Mouse (Mus musculus) 3134 (cell line): Measurements from ENCODE around the gene Doc2a.
A peak's percentile ranks its signal among the peaks of the same experiment; 100 is the strongest.

ENCODE experiments used
- DNase-seq: peaks from one replicate; pipeline ENCODE4 v3.0.0-alpha.2; 2011; ENCODE audit warnings: low spot score; ENCODE audit not compliant: insufficient read length; ENCODE audit errors: extremely low read depth

Doc2a gene

GRCm38 (mm10) chr7:126847116-126847420 lies at the start of gene Doc2a:
Doc2a (plus strand) TSS chr7:126847416.
- DNase-seq, result no peak

- no peak for DNase-seq
These were observed 48.8 kb upstream of the Doc2a start for GRCm38 (mm10) chr7:126798127-126799049.

- peak; percentile 94 for DNase-seq
These were observed 48.2 kb upstream of the Doc2a start for GRCm38 (mm10) chr7:126799050-126799467.

- DNase-seq, result peak; percentile 89
These were observed 47.5 kb upstream of the Doc2a start for GRCm38 (mm10) chr7:126799468-126800268.

DNA sequence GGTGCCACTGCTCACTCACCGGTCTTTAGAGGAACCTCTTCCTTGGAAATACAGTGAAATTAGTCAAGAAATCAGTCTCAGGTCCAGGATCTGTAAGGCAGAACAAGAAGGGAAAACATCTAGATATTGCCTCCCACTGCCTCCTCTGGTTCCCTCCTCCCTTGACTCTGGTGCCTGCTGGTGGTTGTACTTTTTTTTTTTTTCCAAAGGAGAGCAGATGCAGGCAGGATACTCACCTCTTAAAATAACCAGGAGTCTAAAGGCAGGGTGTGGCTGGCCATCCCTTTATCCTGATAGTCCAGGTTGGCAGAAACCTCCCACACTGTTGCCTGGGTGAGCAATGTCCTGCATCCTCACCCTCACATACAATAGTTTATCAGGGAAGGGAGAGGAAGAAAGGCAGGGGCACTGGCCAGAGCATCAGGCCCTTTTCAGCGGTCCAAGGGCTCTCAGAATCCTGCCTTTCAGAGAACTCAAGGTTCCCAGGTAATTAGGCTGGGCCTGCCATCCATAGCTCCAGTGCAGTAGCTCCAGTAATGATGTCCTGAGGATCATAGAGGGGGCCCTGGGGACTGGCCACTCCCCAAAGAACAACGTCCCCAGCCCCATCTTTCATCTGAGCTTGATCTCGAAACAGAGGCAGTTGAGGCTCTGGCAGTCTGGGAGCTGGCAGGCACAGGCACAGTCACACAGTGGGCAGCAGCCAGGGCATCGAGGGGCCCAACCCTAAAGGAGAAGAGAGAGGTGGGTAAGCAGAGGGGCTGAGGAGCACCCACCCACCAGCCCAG lies 46.8 kb upstream of the Doc2a start:
- no peak for DNase-seq

GRCm38 (mm10) chr7:126801057-126801422 lies 46.2 kb upstream of the Doc2a start:
- no peak for DNase-seq

GRCm38 (mm10) chr7:126802134-126802889 lies 44.9 kb upstream of the Doc2a start:
- DNase-seq, result no peak

GRCm38 (mm10) chr7:126803181-126803580 lies 44.0 kb upstream of the Doc2a start:
- no peak for DNase-seq

DNA sequence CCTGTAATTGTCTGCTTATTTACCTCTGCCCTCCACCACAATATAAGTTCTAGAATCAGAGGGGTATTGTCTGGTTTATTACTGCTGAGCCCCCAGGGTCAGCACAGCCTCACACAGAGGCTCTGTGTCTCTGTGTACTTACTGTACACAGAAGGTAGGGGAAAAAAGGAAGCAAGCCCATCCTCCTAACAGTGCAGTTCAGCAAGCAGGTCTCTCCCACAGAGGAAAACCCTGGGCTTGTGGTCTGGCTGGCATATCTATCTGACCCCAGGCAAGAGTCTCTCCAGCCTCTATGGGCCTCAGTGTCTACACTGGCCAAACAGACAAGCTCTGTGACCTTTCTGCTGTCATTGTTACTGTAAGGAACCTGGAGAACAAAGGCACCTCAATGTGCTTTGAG lies 43.5 kb upstream of the Doc2a start:
- no peak for DNase-seq

- peak; percentile 65 for DNase-seq
These were observed 40.3 kb upstream of the Doc2a start for GRCm38 (mm10) chr7:126806956-126807355.

DNA sequence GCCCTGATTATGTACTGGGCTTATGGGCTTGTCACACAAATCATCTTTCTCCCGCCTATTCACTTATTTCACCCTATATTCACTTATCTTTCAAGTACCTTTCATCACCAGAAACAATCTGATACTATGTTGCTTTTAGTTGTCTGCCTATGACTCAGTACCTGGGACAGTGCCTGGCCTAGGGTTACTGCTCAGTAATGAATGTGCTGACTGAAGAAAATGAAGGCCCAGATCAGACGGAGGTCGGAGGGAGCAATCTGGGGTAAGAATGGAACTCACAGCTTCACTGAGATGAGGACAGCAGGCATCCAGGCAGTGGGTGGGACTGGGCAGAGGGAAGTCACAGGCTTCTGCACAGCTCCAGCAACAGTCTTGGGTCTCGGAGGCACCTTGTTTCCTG lies 39.8 kb upstream of the Doc2a start:
- DNase-seq, result peak; percentile 61

DNA sequence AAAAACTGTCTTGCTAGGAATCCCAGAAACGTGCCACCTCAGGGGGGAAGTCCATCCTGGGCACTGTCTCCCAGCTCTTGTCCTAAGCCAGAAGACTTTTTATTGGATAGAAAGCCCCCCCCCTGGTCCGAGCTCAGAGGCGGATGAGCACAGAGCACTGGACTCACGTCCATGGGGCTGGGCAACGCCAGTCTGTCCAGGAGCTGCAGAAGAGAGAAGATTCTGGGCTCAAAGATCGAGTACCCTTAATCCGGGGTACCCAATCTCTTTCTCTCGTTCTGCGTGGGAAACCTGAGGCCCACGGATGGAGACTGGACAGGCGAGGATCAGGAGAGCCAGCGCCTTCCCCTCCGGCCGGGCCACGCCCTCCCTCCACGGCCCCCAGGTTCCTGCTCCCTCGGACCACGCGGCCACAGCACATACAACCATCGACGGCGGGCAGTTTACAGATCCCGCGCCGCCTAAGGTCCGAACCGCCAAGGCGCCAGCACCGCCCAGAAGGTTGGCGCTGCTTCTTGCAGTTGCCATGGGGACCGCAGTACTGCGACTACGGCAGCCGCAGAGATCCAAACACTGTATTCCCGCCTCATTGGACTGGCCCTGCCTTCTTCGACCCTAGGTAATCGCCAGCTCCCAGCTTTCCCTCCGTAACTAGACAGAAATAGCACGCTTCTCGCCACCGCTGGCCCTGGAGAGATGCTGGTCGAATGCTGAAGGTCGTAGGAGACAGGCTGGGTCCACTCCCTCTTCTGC lies 38.3 kb upstream of the Doc2a start:
- peak; percentile 92 for DNase-seq

DNA sequence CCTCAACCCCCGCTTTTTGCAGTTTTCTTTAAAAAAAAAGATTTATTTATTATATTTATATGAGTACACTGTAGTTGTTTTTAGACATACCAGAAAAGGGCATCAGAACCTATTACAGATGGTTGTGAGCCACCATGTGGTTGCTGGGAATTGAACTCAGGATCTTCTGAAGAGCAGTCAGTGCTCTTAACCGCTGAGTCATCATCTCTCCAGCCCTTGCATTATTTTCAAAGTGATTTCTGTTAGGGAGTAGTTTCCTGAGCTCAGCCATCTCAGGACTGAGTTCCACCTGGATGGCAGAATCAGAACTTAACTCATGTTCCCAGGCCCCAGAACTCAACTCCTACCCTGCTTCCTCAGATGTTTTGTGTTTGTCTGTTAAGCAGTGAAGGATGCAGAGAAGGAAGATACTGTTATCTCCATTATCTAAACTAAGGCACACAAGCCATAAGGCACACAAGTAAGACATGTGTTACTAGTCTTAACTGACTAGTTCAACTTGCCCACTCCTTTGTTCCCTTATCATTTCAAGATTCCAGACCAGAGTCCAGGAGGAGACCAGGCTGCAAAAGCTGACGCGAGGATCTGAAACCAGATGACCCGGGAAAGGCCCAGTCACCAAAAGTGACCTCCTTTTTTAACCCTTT lies 37.4 kb upstream of the Doc2a start:
- no peak for DNase-seq

GRCm38 (mm10) chr7:126815726-126816222 lies 31.4 kb upstream of the Doc2a start:
- no peak for DNase-seq

- DNase-seq, result no peak
These were observed 30.7 kb upstream of the Doc2a start for GRCm38 (mm10) chr7:126816494-126816893.

DNA sequence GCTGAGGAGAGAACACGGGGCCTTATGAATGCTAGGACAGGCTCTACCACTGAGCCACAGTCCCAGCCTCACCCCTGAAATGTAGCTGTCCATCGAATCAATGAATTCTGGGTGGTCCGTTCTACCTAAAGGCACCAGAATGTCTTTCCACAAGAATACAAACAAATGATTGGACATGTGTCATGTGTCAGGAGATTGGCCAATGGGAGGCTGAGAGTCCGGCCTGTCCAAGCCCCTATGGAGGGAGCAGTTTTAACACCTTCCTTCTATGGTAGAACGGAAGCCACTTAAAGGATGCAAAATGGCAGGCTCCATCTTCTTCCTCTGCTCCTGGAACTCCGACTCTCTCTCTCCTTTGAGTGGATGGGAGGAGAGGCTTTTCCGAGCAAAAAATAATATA lies 29.6 kb upstream of the Doc2a start:
- no peak for DNase-seq

DNA sequence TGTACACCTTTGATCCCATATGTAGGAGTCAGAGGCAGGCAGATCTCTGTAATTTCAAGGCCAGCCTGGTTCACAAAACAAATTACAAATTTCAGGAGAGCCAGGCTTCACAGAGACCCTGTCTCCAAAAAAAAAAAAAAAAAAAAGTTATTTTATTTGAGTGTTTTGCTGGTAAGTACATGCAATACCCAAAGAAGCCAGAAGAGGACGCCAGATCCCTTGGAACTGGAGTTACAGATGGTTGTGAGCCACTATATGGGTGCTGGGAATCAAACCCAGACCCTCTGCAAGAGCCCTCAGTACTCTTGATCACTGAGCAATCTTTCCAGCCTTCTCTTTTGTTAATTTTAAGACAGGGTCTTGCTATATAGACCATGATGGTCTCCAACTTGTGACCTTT lies 28.4 kb upstream of the Doc2a start:
- DNase-seq, result no peak

DNA sequence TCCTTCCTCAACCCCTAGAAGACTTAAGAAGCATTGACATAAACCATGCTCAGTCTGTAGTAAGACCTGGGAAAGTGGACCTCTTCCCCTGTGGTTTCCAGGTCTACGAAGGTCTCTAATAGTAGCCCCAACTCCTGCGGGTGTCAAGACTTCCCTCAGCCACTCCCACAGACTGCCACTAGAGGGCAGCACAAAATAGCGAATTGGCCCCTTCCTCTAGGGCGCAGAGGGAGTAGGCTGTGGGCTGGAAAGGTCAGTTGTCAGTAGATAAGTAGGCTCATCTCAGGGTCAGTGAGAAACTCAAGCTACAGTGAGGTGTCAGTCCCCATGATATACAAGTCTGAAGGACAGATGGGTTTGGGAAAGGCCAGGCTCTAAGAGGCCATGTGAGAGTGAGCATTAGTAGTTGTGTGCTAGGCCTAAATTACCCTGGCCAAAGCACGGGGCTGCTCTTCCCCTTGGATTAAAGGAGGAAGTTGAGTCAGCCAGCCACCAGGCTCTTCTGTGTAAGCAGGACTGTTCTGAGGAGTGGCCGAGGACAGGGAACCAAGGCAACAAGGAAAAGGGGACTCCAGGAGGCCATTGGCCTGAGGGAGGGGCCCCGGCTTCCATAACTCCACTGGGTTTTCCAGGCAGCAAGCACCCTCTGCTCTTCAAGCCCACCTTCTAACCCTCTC lies 25.2 kb upstream of the Doc2a start:
- peak; percentile 51 for DNase-seq
